Mouse (Mus musculus) Muller cell, postnatal 12 days (primary cell): ENCODE results near the gene Tm4sf20.

Experiments used
- DNase-seq: peaks from one replicate; pipeline ENCODE4 v3.0.0-alpha.2; 2015; ENCODE audit errors: inconsistent ontology term

The Tm4sf20 gene

DNA sequence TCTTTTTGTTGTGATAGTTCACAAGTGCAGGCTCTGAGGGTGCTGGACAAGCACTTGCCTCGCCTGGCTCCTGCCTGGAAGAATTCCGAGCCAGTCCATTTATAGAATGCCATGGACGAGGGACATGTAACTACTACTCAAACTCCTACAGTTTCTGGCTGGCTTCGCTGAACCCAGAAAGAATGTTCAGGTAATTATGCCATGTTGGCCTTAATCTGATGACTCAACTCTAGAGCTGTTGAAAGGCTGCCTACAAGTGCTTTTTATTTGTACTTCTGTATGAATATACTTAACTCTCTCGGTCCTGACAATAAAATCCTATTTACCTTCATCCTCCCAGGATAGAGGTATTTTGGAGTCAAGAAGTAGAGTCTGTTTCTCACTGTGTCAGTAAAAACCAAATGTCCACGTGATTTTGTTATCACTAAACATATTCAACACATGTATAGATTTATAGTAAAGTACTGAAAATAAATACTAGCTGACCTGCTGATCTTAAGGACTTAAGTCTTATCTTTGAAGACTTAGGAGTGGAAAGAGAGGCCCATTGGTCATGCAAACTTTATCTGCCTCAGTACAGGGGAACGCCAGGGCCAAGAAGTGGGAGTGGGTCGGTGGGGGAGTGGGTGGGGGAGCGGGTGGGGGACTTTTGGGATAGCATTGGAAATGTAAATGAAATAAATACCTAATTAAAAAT lies 50.3 kb downstream of the Tm4sf20 start:
- no peak for DNase-seq
